Mouse (Mus musculus): ENCODE results near the gene Fgf6. TPM values are rescaled to one million over a fixed set of nuclear protein-coding genes. Genes with fewer than 3 reads are reported as not detected.

Gene Fgf6
- total and polyA plus RNA-seq, 2 experiments from 2014 or later, result not detected

GRCm38 (mm10) chr6:127072817-127073216 is 57.4 kb downstream of the Fgf6 start, which contains the start of gene Fgf23:
Fgf23 (plus strand) TSS chr6:127072902.
- no peak within 1 kb of the TSS for H3K27ac ChIP-seq (ENCODE audit: low read depth, low read length)
- ATAC-seq (no peak), DNase-seq (no peak)
- H3K36me3 ChIP-seq (ENCODE audit: insufficient read depth), result no peaks in the 10 kb centered on the region
- 12% methylated on average over 5 of the region's 5 CpGs for WGBS
- H3K9me3 ChIP-seq (ENCODE audit: low read length), result no peaks in the 10 kb centered on the region
- no peaks in the 10 kb centered on the region for H3K4me1 ChIP-seq (ENCODE audit: insufficient read depth)
- TF ChIP-seq CTCF (IDR thresholded peaks at IDR 0.05; ENCODE audit: low read depth), result no peak
- H3K4me3 ChIP-seq (ENCODE audit: low read depth, low read length), result no peak within 1 kb of the TSS
- no peak within 1 kb of the TSS for H3K4me2 ChIP-seq (ENCODE audit: low read depth)
- no peak within 1 kb of the TSS for H3K9ac ChIP-seq
- no peaks in the 10 kb centered on the region for H3K27me3 ChIP-seq (ENCODE audit: insufficient read depth, low read length)

Other genes with a start within 250 kb of the Fgf6 start
- gene Ndufa9, start 166.4 kb upstream of the Fgf6 start, total RNA-seq (2014; rRNA removed), result 113 and 117 TPM in 2 replicates
- 213 and 225 TPM in 2 replicates for gene Ndufa9, start 166.4 kb upstream of the Fgf6 start, polyA plus RNA-seq (2015; fragmentation: Nextera tagmentation; extraction: Ambion mirVana)
- gene Akap3, start 162.5 kb upstream of the Fgf6 start, total RNA-seq (2014; rRNA removed), result 0.23 TPM in 1 of 2 replicates, not detected in the other
- gene Akap3, start 162.5 kb upstream of the Fgf6 start, polyA plus RNA-seq (2015; fragmentation: Nextera tagmentation; extraction: Ambion mirVana), result 0.09 and 0.12 TPM in 2 replicates
- gene Dyrk4, start 93.7 kb upstream of the Fgf6 start, total RNA-seq (2014; rRNA removed), result not detected in 2 replicates
- gene Dyrk4, start 93.7 kb upstream of the Fgf6 start, polyA plus RNA-seq (2015; fragmentation: Nextera tagmentation; extraction: Ambion mirVana), result not detected in 2 replicates
- 6.2 and 7.0 TPM in 2 replicates for gene Rad51ap1, start 76.0 kb upstream of the Fgf6 start, total RNA-seq (2014; rRNA removed)
- gene Rad51ap1, start 76.0 kb upstream of the Fgf6 start, polyA plus RNA-seq (2015; fragmentation: Nextera tagmentation; extraction: Ambion mirVana), result 9.3 and 11.0 TPM in 2 replicates
- gene D6Wsu163e, start 75.6 kb upstream of the Fgf6 start, total RNA-seq (2014; rRNA removed), result 33.6 and 46.8 TPM in 2 replicates
- gene D6Wsu163e, start 75.6 kb upstream of the Fgf6 start, polyA plus RNA-seq (2015; fragmentation: Nextera tagmentation; extraction: Ambion mirVana), result 34.5 and 35.0 TPM in 2 replicates
- 0.15 and 0.38 TPM in 2 replicates for gene Fgf23, start 57.3 kb downstream of the Fgf6 start, total RNA-seq (2014; rRNA removed)
- gene Fgf23, start 57.3 kb downstream of the Fgf6 start, polyA plus RNA-seq (2015; fragmentation: Nextera tagmentation; extraction: Ambion mirVana), result 0.08 and 0.13 TPM in 2 replicates
- 8.1 and 9.3 TPM in 2 replicates for gene Tigar, start 94.0 kb downstream of the Fgf6 start, total RNA-seq (2014; rRNA removed)
- gene Tigar, start 94.0 kb downstream of the Fgf6 start, polyA plus RNA-seq (2015; fragmentation: Nextera tagmentation; extraction: Ambion mirVana), result 6.1 and 6.8 TPM in 2 replicates
- 31.4 and 44.1 TPM in 2 replicates for gene Ccnd2, start 136.6 kb downstream of the Fgf6 start, total RNA-seq (2014; rRNA removed)
- gene Ccnd2, start 136.6 kb downstream of the Fgf6 start, polyA plus RNA-seq (2015; fragmentation: Nextera tagmentation; extraction: Ambion mirVana), result 430 and 467 TPM in 2 replicates